Mouse (Mus musculus): ENCODE results near the gene Wdr60. TPM values are rescaled to one million over a fixed set of nuclear protein-coding genes. Genes with fewer than 3 reads are reported as not detected.
A peak's percentile ranks its signal among the peaks of the same experiment; 100 is the strongest.

Wdr60 gene
- total and polyA plus RNA-seq, 3 experiments = 3.6 to 9.2 (median 6.7) TPM

DNA sequence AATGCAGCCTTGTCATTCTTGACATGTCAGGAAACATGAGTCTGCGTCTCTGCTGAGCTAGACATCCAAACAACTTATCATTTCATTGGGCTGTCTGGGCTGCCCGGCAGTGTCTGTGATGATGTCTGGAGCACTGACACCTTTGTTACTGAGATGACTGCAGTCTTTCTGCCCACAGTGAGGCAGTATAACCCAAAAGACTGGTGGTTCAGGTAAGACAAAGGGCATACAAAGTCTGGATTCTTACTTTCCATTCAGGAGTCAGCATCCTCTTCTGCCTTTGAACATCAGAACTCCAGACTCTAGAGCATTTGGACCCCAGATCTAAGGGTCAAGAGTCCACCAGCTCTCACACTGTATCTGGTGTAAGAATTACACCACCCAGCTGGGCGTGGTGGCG, 27.5 kb downstream of the Wdr60 start:
- Histone ChIP-seq H3K4me2 (ENCODE audit: insufficient read depth, low read depth, poor library complexity, severe bottlenecking) (no peak overlapping the region), H3K27me3 (replicated peaks) (no peaks in the 10 kb centered on the region), H3K36me3 (replicated peaks in 1 of 2; ENCODE audit: control insufficient read depth in 1 of 2, insufficient read depth in 1 of 2, low read length in 1 of 2) (peaks cover 0 to 14% of the 10 kb centered on the region in 2 experiments), H3K4me1 (ENCODE audit: control insufficient read depth in 1 of 2, insufficient read depth in 2 of 2) (peaks cover 0 to 3% of the 10 kb centered on the region in 2 experiments; a peak in 1 of 4 replicates), H3K4me3 (replicated peaks in 1 of 3; ENCODE audit: low read depth in 2 of 3, low read length in 2 of 3, poor library complexity in 1 of 3) (no peak overlapping the region), H3K9ac (ENCODE audit: insufficient read depth, low read depth) (no peak overlapping the region), H3K27ac (ENCODE audit: insufficient read depth, low read depth) (no peak overlapping the region), H3K79me2 (replicated peaks; ENCODE audit: control insufficient read depth, extremely low read depth, insufficient read depth, poor library complexity, severe bottlenecking) (no peaks in the 10 kb centered on the region), H3K9me3 (replicated peaks; ENCODE audit: low read length) (no peaks in the 10 kb centered on the region)
- in situ Hi-C loops (cut with MboI; ENCODE audit: low pct_ligation_motif_present, low pct_unique_long_range_greater_than_20kb, low sequenced_read_pairs) = no loop called here
- dilution Hi-C loops (cut with MboI; ENCODE audit: extremely low pct_ligation_motif_present, extremely low pct_unique_long_range_greater_than_20kb, low sequenced_read_pairs) = no loop called here
- peak; percentile 13 for DNase-seq (ENCODE audit: extremely low read depth)
- no peak for TF ChIP-seq E2F4 (IDR thresholded peaks at IDR 0.05; ENCODE audit: insufficient replicate concordance, low read depth, low read length)
- TF ChIP-seq SMC3 (IDR thresholded peaks at IDR 0.05; ENCODE audit: low read depth, low read length) = peak; percentile 55
- TF ChIP-seq MEF2A (IDR thresholded peaks at IDR 0.05; ENCODE audit: borderline replicate concordance, low read depth, low read length) = no peak
- peak; percentile 70 for TF ChIP-seq RAD21 (IDR thresholded peaks at IDR 0.05; ENCODE audit: low read depth, low read length)
- no peak for TF ChIP-seq MAX (IDR thresholded peaks at IDR 0.05; ENCODE audit: low read length)
- TF ChIP-seq CTCF (conservative IDR thresholded peaks at IDR 0.05 in 1 of 2, IDR thresholded peaks at IDR 0.05 in 1 of 2; ENCODE audit: low read depth in 2 of 2, low read length in 2 of 2) = peak in 1 of 2 experiments; percentile 59; a peak in 2 of 4 replicates
- no peak for TF ChIP-seq HCFC1 (IDR thresholded peaks at IDR 0.05; ENCODE audit: low read depth, low read length)
- TF ChIP-seq MAZ (IDR thresholded peaks at IDR 0.05; ENCODE audit: low read depth, low read length) = no peak

- no peak overlapping the region for H3K27ac ChIP-seq (ENCODE audit: insufficient read depth, low read depth)
- peaks cover 0 to 3% of the 10 kb centered on the region in 2 experiments; a peak in 1 of 4 replicates for H3K4me1 ChIP-seq (ENCODE audit: control insufficient read depth in 1 of 2, insufficient read depth in 2 of 2)
- no peaks in the 10 kb centered on the region for H3K9me3 ChIP-seq (replicated peaks; ENCODE audit: low read length)
- no peaks in the 10 kb centered on the region for H3K27me3 ChIP-seq (replicated peaks)
- H3K4me2 ChIP-seq (ENCODE audit: insufficient read depth, low read depth, poor library complexity, severe bottlenecking) = no peak overlapping the region
- DNase-seq (ENCODE audit: extremely low read depth) = no peak
- H3K79me2 ChIP-seq (replicated peaks; ENCODE audit: control insufficient read depth, extremely low read depth, insufficient read depth, poor library complexity, severe bottlenecking) = no peaks in the 10 kb centered on the region
- H3K36me3 ChIP-seq (replicated peaks in 1 of 2; ENCODE audit: control insufficient read depth in 1 of 2, insufficient read depth in 1 of 2, low read length in 1 of 2) = peaks cover 0 to 29% of the 10 kb centered on the region in 2 experiments
- TF ChIP-seq JUN (IDR thresholded peaks at IDR 0.05; ENCODE audit: insufficient read depth, low read depth, low read length) = no peak
- TF ChIP-seq KAT2A (IDR thresholded peaks at IDR 0.05; ENCODE audit: insufficient replicate concordance, low read length) = no peak
- no peak for TF ChIP-seq ZKSCAN1 (IDR thresholded peaks at IDR 0.05; ENCODE audit: borderline replicate concordance, low read depth, low read length)
- no peak for TF ChIP-seq MXI1 (IDR thresholded peaks at IDR 0.05; ENCODE audit: low read depth, low read length)
- no peak for TF ChIP-seq ZC3H11A (IDR thresholded peaks at IDR 0.05; ENCODE audit: low read depth, low read length)
- no peak for TF ChIP-seq UBTF (IDR thresholded peaks at IDR 0.05; ENCODE audit: low read depth, low read length)
- no peak for TF ChIP-seq EP300 (IDR thresholded peaks at IDR 0.05; ENCODE audit: low read length)
- TF ChIP-seq TBP (conservative IDR thresholded peaks at IDR 0.05; ENCODE audit: low read depth, low read length) = no peak
- no peak for TF ChIP-seq PAX5 (IDR thresholded peaks at IDR 0.05; ENCODE audit: low read length)
- TF ChIP-seq BHLHE40 (IDR thresholded peaks at IDR 0.05; ENCODE audit: low read depth, low read length) = no peak
- no peak for TF ChIP-seq JUND (conservative IDR thresholded peaks at IDR 0.05; ENCODE audit: low read depth, low read length)
- in situ Hi-C loops (cut with MboI; ENCODE audit: low pct_ligation_motif_present, low pct_unique_long_range_greater_than_20kb, low sequenced_read_pairs) (no loop called here), dilution Hi-C loops (cut with MboI; ENCODE audit: extremely low pct_ligation_motif_present, extremely low pct_unique_long_range_greater_than_20kb, low sequenced_read_pairs) (no loop called here)
- no peak overlapping the region for H3K9ac ChIP-seq (ENCODE audit: insufficient read depth, low read depth)
- H3K4me3 ChIP-seq (replicated peaks in 1 of 3; ENCODE audit: low read depth in 2 of 3, low read length in 2 of 3, poor library complexity in 1 of 3) = no peak overlapping the region
Observed at GRCm38 (mm10) chr12:116232061-116232460, 30.8 kb downstream of the Wdr60 start.

Measured in CH12.LX (cell line).